Mouse (Mus musculus): ENCODE measurements around the gene Tep1. TPM values are rescaled to one million over a fixed set of nuclear protein-coding genes. Genes with fewer than 3 reads are reported as not detected.

Gene Tep1
- total and polyA plus RNA-seq, 2 experiments from 2014 or later: 2.2 to 4.9 TPM

DNA sequence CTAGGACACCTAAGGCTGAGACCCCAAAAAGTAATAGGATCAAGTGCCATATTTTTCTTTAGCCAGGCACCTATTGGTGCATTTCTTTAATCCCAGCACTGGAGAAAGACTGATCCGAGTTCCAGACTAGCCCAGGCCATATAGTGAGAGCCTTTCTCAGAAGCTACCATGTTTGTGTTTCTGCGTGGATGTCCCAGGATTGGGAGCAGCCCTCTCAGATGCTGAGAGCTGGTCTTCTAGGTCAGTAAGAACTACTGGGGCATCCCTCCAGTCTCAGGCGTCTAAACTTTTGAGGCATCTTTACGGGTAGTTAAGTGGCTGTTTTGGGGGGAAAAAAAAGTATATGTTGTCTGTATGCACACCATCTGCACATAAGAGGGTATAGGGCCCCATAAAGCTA is 74.4 kb downstream of the Tep1 start:
- no peaks in the 10 kb centered on the region for H3K9me3 ChIP-seq (ENCODE audit: low read length)
- 85% methylated on average over 4 of the region's 4 CpGs for WGBS
- H3K9ac ChIP-seq (replicated peaks; ENCODE audit: low read length, poor library complexity, severe bottlenecking): no peak overlapping the region
- no peaks in the 10 kb centered on the region for H3K27me3 ChIP-seq (ENCODE audit: insufficient read depth, low read length)
- ATAC-seq (ENCODE audit: low FRiP score) (no peak), DNase-seq (ENCODE audit: low spot score) (no peak)
- H3K36me3 ChIP-seq (ENCODE audit: insufficient read depth, low read length): no peaks in the 10 kb centered on the region
- H3K4me3 ChIP-seq (ENCODE audit: low read depth, low read length): no peak overlapping the region
- H3K4me2 ChIP-seq (ENCODE audit: low read depth, low read length, poor library complexity, severe bottlenecking): no peak overlapping the region
- no peak for TF ChIP-seq CTCF (IDR thresholded peaks at IDR 0.05)
- no peaks in the 10 kb centered on the region for H3K4me1 ChIP-seq (ENCODE audit: insufficient read depth, low read length)
- H3K27ac ChIP-seq (ENCODE audit: low read depth, low read length): no peak overlapping the region

DNA sequence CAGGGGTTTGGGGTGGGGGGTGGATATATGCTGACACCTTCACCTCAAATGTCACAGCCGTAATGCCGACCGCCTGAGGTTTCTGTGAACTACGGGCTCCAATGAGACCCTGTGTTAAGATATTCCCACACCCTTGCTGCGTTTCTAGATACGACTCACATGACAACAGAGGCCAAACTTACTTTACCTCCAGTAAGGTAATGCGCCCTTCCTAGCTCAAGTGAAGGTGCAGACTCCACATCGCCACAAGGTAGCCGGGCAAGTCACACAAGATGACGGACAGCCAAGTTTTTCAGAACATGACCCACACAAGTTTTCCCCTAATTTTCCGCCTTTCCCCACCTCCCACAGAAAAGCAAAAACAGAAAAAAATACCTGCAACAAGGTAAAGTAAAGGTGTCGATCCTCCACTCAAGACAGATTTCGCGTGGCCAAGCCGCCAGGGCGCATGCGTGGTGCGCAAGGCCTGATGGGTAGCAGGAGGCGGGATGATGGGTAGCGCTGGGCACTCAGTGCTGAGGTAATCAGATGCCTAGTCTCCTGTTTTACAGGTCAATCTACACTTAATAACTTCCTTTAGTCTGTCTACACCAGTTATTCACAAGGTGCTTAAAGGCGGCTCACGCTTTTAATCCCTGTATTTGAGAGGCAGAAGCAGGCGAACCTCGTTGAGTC is 75.0 kb downstream of the Tep1 start:
- H3K27ac ChIP-seq (ENCODE audit: low read depth, low read length): no peak overlapping the region
- no peak overlapping the region for H3K9ac ChIP-seq (replicated peaks; ENCODE audit: low read length, poor library complexity, severe bottlenecking)
- no peaks in the 10 kb centered on the region for H3K36me3 ChIP-seq (ENCODE audit: insufficient read depth, low read length)
- no peak overlapping the region for H3K4me3 ChIP-seq (ENCODE audit: low read depth, low read length)
- ATAC-seq (ENCODE audit: low FRiP score) (no peak), DNase-seq (ENCODE audit: low spot score) (no peak)
- H3K9me3 ChIP-seq (ENCODE audit: low read length): no peaks in the 10 kb centered on the region
- WGBS: 91% methylated on average over 24 of the region's 24 CpGs
- H3K4me2 ChIP-seq (ENCODE audit: low read depth, low read length, poor library complexity, severe bottlenecking): no peak overlapping the region
- no peaks in the 10 kb centered on the region for H3K4me1 ChIP-seq (ENCODE audit: insufficient read depth, low read length)
- no peak for TF ChIP-seq CTCF (IDR thresholded peaks at IDR 0.05)
- no peaks in the 10 kb centered on the region for H3K27me3 ChIP-seq (ENCODE audit: insufficient read depth, low read length)

DNA sequence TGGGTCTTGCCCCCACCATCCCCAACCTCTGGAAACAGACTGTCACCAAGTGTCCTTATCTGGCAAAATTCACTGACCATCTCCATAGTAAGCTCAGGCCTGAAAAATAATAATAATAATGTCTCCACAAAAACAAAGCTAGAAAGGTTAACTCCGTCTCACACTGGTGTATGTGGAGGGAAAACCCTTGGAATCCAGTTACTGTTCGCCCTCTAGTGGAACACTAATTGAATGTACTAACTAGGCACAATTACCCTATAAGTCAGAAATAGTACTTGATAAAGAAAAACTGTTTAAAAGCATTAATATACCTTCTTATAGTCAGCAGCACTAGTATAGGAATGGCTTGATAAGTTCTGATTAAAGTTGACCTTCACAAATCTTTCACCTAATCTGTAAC is 82.2 kb downstream of the Tep1 start:
- DNase-seq (ENCODE audit: low spot score): peak; percentile 43
- no peak for ATAC-seq (ENCODE audit: low FRiP score)
- WGBS: 11% methylated on average over 2 of the region's 2 CpGs
- peak; percentile 65 for TF ChIP-seq CTCF (IDR thresholded peaks at IDR 0.05)
- Histone ChIP-seq H3K9me3 (ENCODE audit: low read length) (no peaks in the 10 kb centered on the region), H3K36me3 (ENCODE audit: insufficient read depth, low read length) (no peaks in the 10 kb centered on the region), H3K27ac (ENCODE audit: low read depth, low read length) (no peak overlapping the region), H3K9ac (replicated peaks; ENCODE audit: low read length, poor library complexity, severe bottlenecking) (no peak overlapping the region), H3K4me1 (ENCODE audit: insufficient read depth, low read length) (peaks cover 3% of the 10 kb centered on the region; the same call in 1 of the 2 replicates), H3K4me3 (ENCODE audit: low read depth, low read length) (no peak overlapping the region), H3K4me2 (ENCODE audit: low read depth, low read length, poor library complexity, severe bottlenecking) (no peak overlapping the region), H3K27me3 (ENCODE audit: insufficient read depth, low read length) (no peaks in the 10 kb centered on the region)

DNA sequence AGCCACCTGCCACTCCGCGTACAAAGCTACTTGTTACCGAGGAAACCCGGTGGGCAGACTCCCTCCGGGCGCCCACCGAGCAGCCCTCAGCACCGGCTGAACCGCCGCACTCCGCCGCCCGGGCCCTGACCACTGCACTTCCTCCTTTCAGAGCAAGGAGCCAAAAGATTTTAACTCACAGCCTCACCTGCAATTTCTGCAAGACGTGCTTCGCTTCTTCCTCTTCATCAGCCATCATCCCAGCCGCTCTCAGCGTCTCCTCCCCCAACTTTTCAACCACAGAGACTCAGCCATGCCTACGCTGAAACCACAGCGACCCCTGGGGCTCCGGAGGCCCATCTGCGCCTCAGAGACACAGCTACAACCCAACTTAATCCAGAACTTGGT is 85.1 kb downstream of the Tep1 start, which contains the start of gene Ttc5:
Gene Ttc5, minus strand, starts transcription at position 269 of the 387 bp plus-strand sequence.
- no peaks in the 10 kb centered on the region for H3K9me3 ChIP-seq (ENCODE audit: low read length)
- peak within 1 kb of the TSS; percentile 57 for H3K4me2 ChIP-seq (ENCODE audit: low read depth, low read length, poor library complexity, severe bottlenecking)
- under 1% methylated on average over 21 of the region's 21 CpGs for WGBS
- peak; percentile 97 for TF ChIP-seq CTCF (IDR thresholded peaks at IDR 0.05)
- H3K27ac ChIP-seq (ENCODE audit: low read depth, low read length): peak within 1 kb of the TSS; percentile 79
- DNase-seq (ENCODE audit: low spot score) (peak; percentile 92), ATAC-seq (ENCODE audit: low FRiP score) (peak; percentile 94)
- no peaks in the 10 kb centered on the region for H3K27me3 ChIP-seq (ENCODE audit: insufficient read depth, low read length)
- peak within 1 kb of the TSS; percentile 79 for H3K4me3 ChIP-seq (ENCODE audit: low read depth, low read length)
- H3K36me3 ChIP-seq (ENCODE audit: insufficient read depth, low read length): peaks cover 5% of the 10 kb centered on the region
- H3K9ac ChIP-seq (replicated peaks; ENCODE audit: low read length, poor library complexity, severe bottlenecking): peak within 1 kb of the TSS; percentile 74
- H3K4me1 ChIP-seq (ENCODE audit: insufficient read depth, low read length): peaks cover 3% of the 10 kb centered on the region; the same call in 1 of the 2 replicates

DNA sequence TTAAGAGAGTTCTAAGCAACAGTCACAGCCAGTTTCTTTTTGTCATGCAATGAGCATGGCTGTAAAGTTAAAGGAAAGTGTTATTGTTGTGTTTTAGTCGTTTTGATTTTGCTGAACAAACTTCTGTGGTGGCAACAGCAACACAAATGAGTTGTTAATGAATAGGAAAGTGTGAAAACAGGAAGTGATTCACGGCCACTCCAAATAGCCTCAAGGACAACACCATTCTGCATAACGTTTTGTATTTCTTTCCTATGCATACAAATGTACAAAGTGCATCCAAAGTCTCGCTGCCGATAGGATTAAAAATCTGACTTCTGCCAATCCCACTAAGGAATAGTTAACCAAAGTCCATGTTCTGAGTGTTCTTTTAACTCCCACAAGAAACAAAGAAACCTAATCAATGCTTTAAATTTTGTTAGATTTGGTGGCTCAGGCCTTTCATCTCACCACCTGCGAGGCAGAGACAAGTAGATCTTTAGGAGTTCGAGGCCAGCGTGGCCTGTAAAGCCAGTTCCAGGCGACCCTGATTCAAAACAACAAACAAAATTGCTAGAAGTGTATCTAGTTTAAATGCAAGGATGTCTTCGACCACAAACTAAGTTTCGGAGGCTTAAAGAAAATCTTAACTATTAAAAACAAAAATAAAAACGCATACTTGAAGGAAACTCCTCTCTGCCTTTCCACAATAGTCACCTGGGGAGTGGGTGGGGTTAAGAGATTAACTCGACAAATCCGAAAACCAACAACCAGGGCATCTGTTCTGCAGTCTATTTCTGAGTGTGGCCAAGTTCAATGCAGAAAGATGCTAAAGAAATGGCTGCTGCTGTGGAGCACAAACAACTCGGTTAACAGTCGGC is 85.7 kb downstream of the Tep1 start:
- H3K9ac ChIP-seq (replicated peaks; ENCODE audit: low read length, poor library complexity, severe bottlenecking): peak overlapping the region; percentile 74
- no peaks in the 10 kb centered on the region for H3K27me3 ChIP-seq (ENCODE audit: insufficient read depth, low read length)
- H3K4me1 ChIP-seq (ENCODE audit: insufficient read depth, low read length): peaks cover 3% of the 10 kb centered on the region; the same call in 1 of the 2 replicates
- no peak for TF ChIP-seq CTCF (IDR thresholded peaks at IDR 0.05)
- peak overlapping the region; percentile 79 for H3K27ac ChIP-seq (ENCODE audit: low read depth, low read length)
- no peak for ATAC-seq (ENCODE audit: low FRiP score)
- H3K4me3 ChIP-seq (ENCODE audit: low read depth, low read length): peak overlapping the region; percentile 79
- H3K36me3 ChIP-seq (ENCODE audit: insufficient read depth, low read length): peaks cover 5% of the 10 kb centered on the region
- 24% methylated on average over 16 of the region's 16 CpGs for WGBS
- peak overlapping the region; percentile 57 for H3K4me2 ChIP-seq (ENCODE audit: low read depth, low read length, poor library complexity, severe bottlenecking)
- peak; percentile 73 for DNase-seq (ENCODE audit: low spot score)
- no peaks in the 10 kb centered on the region for H3K9me3 ChIP-seq (ENCODE audit: low read length)

DNA sequence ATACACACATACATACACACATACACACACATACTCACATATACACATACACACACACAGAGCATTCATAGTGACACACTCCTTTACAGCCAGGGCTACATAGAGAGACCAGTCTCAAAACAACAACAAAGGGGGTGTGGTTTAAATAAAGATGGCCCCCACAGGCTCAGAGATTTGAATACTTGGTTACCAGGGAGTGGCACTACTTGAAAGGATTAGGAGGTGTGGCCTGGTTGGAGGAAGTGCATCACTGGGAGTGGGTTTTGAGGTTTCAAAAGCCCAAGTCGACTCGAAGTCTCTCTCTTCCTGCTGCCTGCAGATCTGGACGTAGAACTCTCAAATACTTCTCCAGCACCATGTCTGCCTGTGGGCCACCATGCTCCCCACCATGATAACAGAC is 88.2 kb downstream of the Tep1 start:
- H3K27me3 ChIP-seq (ENCODE audit: insufficient read depth, low read length): no peaks in the 10 kb centered on the region
- DNase-seq (ENCODE audit: low spot score) (no peak), ATAC-seq (ENCODE audit: low FRiP score) (no peak)
- H3K9ac ChIP-seq (replicated peaks; ENCODE audit: low read length, poor library complexity, severe bottlenecking): no peak overlapping the region
- peaks cover 11% of the 10 kb centered on the region for H3K36me3 ChIP-seq (ENCODE audit: insufficient read depth, low read length)
- no peak overlapping the region for H3K27ac ChIP-seq (ENCODE audit: low read depth, low read length)
- H3K4me2 ChIP-seq (ENCODE audit: low read depth, low read length, poor library complexity, severe bottlenecking): no peak overlapping the region
- no peak for TF ChIP-seq CTCF (IDR thresholded peaks at IDR 0.05)
- peaks cover 3% of the 10 kb centered on the region; the same call in 1 of the 2 replicates for H3K4me1 ChIP-seq (ENCODE audit: insufficient read depth, low read length)
- 90% methylated on average over 3 of the region's 3 CpGs for WGBS
- no peak overlapping the region for H3K4me3 ChIP-seq (ENCODE audit: low read depth, low read length)
- H3K9me3 ChIP-seq (ENCODE audit: low read length): no peaks in the 10 kb centered on the region

Other genes starting within 250 kb of the Tep1 start
- not detected in 2 replicates for gene Olfr745, start 231.2 kb downstream of the Tep1 start, total RNA-seq (2014; rRNA removed)
- gene Olfr745, start 231.2 kb downstream of the Tep1 start, polyA plus RNA-seq (2015; fragmentation: Nextera tagmentation; extraction: Ambion mirVana): not detected in 2 replicates
- gene Olfr746, start 223.5 kb downstream of the Tep1 start, total RNA-seq (2014; rRNA removed): not detected in 2 replicates
- gene Olfr746, start 223.5 kb downstream of the Tep1 start, polyA plus RNA-seq (2015; fragmentation: Nextera tagmentation; extraction: Ambion mirVana): not detected in 2 replicates
- not detected in 2 replicates for gene Olfr747, start 177.4 kb downstream of the Tep1 start, total RNA-seq (2014; rRNA removed)
- gene Olfr747, start 177.4 kb downstream of the Tep1 start, polyA plus RNA-seq (2015; fragmentation: Nextera tagmentation; extraction: Ambion mirVana): not detected in 2 replicates
- not detected in 2 replicates for gene Olfr748, start 163.2 kb downstream of the Tep1 start, total RNA-seq (2014; rRNA removed)
- not detected in 2 replicates for gene Olfr748, start 163.2 kb downstream of the Tep1 start, polyA plus RNA-seq (2015; fragmentation: Nextera tagmentation; extraction: Ambion mirVana)
- not detected in 2 replicates for gene Olfr749, start 125.5 kb downstream of the Tep1 start, total RNA-seq (2014; rRNA removed)
- not detected in 2 replicates for gene Olfr749, start 125.5 kb downstream of the Tep1 start, polyA plus RNA-seq (2015; fragmentation: Nextera tagmentation; extraction: Ambion mirVana)
- gene Ttc5, start 85.0 kb downstream of the Tep1 start, total RNA-seq (2014; rRNA removed): 83.9 and 109 TPM in 2 replicates
- 93.1 and 97.8 TPM in 2 replicates for gene Ttc5, start 85.0 kb downstream of the Tep1 start, polyA plus RNA-seq (2015; fragmentation: Nextera tagmentation; extraction: Ambion mirVana)
- not detected in 2 replicates for gene Ccnb1ip1, start 62.8 kb downstream of the Tep1 start, total RNA-seq (2014; rRNA removed)
- not detected in 2 replicates for gene Ccnb1ip1, start 62.8 kb downstream of the Tep1 start, polyA plus RNA-seq (2015; fragmentation: Nextera tagmentation; extraction: Ambion mirVana)
- gene Parp2, start 62.7 kb downstream of the Tep1 start, total RNA-seq (2014; rRNA removed): 16.3 and 23.5 TPM in 2 replicates
- 30.7 and 32.7 TPM in 2 replicates for gene Parp2, start 62.7 kb downstream of the Tep1 start, polyA plus RNA-seq (2015; fragmentation: Nextera tagmentation; extraction: Ambion mirVana)
- 3.8 and 5.0 TPM in 2 replicates for gene Klhl33, start 26.9 kb upstream of the Tep1 start, total RNA-seq (2014; rRNA removed)
- 2.4 and 2.9 TPM in 2 replicates for gene Klhl33, start 26.9 kb upstream of the Tep1 start, polyA plus RNA-seq (2015; fragmentation: Nextera tagmentation; extraction: Ambion mirVana)
- gene Osgep, start 54.3 kb upstream of the Tep1 start, total RNA-seq (2014; rRNA removed): 43.7 and 83.3 TPM in 2 replicates
- 64.9 and 70.4 TPM in 2 replicates for gene Osgep, start 54.3 kb upstream of the Tep1 start, polyA plus RNA-seq (2015; fragmentation: Nextera tagmentation; extraction: Ambion mirVana)
- 79.9 and 84.1 TPM in 2 replicates for gene Apex1, start 54.4 kb upstream of the Tep1 start, total RNA-seq (2014; rRNA removed)
- 150 and 162 TPM in 2 replicates for gene Apex1, start 54.4 kb upstream of the Tep1 start, polyA plus RNA-seq (2015; fragmentation: Nextera tagmentation; extraction: Ambion mirVana)
- 65.4 and 105 TPM in 2 replicates for gene Pip4p1, start 60.3 kb upstream of the Tep1 start, total RNA-seq (2014; rRNA removed)
- 98.4 and 99.4 TPM in 2 replicates for gene Pip4p1, start 60.3 kb upstream of the Tep1 start, polyA plus RNA-seq (2015; fragmentation: Nextera tagmentation; extraction: Ambion mirVana)
- 18.8 and 35.9 TPM in 2 replicates for gene Pnp, start 60.5 kb upstream of the Tep1 start, total RNA-seq (2014; rRNA removed)
- 12.5 and 14.4 TPM in 2 replicates for gene Pnp, start 60.5 kb upstream of the Tep1 start, polyA plus RNA-seq (2015; fragmentation: Nextera tagmentation; extraction: Ambion mirVana)
- gene Gm49342, start 74.0 kb upstream of the Tep1 start, total RNA-seq (2014; rRNA removed): 0.82 and 8.3 TPM in 2 replicates
- gene Gm49342, start 74.0 kb upstream of the Tep1 start, polyA plus RNA-seq (2015; fragmentation: Nextera tagmentation; extraction: Ambion mirVana): 0.70 and 0.75 TPM in 2 replicates
- 1.1 and 1.4 TPM in 2 replicates for gene Pnp2, start 85.4 kb upstream of the Tep1 start, total RNA-seq (2014; rRNA removed)
- 1.4 and 1.8 TPM in 2 replicates for gene Pnp2, start 85.4 kb upstream of the Tep1 start, polyA plus RNA-seq (2015; fragmentation: Nextera tagmentation; extraction: Ambion mirVana)
- gene Rnase10, start 137.2 kb upstream of the Tep1 start, total RNA-seq (2014; rRNA removed): not detected in 2 replicates
- gene Rnase10, start 137.2 kb upstream of the Tep1 start, polyA plus RNA-seq (2015; fragmentation: Nextera tagmentation; extraction: Ambion mirVana): 0.13 TPM in 1 of 2 replicates, not detected in the other
- not detected in 2 replicates for gene Rnase9, start 171.3 kb upstream of the Tep1 start, total RNA-seq (2014; rRNA removed)
- gene Rnase9, start 171.3 kb upstream of the Tep1 start, polyA plus RNA-seq (2015; fragmentation: Nextera tagmentation; extraction: Ambion mirVana): not detected in 2 replicates
- gene Rnase11, start 179.6 kb upstream of the Tep1 start, total RNA-seq (2014; rRNA removed): not detected in 2 replicates
- not detected in 2 replicates for gene Rnase11, start 179.6 kb upstream of the Tep1 start, polyA plus RNA-seq (2015; fragmentation: Nextera tagmentation; extraction: Ambion mirVana)
- gene Rnase12, start 187.1 kb upstream of the Tep1 start, total RNA-seq (2014; rRNA removed): not detected in 2 replicates
- not detected in 2 replicates for gene Rnase12, start 187.1 kb upstream of the Tep1 start, polyA plus RNA-seq (2015; fragmentation: Nextera tagmentation; extraction: Ambion mirVana)
- gene Olfr750, start 203.9 kb upstream of the Tep1 start, total RNA-seq (2014; rRNA removed): 0.66 TPM in 1 of 2 replicates, not detected in the other
- gene Olfr750, start 203.9 kb upstream of the Tep1 start, polyA plus RNA-seq (2015; fragmentation: Nextera tagmentation; extraction: Ambion mirVana): 0.02 and 0.07 TPM in 2 replicates
- gene Rnase4, start 220.5 kb upstream of the Tep1 start, total RNA-seq (2014; rRNA removed): 27.2 and 29.3 TPM in 2 replicates
- gene Rnase4, start 220.5 kb upstream of the Tep1 start, polyA plus RNA-seq (2015; fragmentation: Nextera tagmentation; extraction: Ambion mirVana): 14.9 and 15.1 TPM in 2 replicates
- gene Ang, start 220.6 kb upstream of the Tep1 start, total RNA-seq (2014; rRNA removed): 2.1 and 3.2 TPM in 2 replicates
- gene Ang, start 220.6 kb upstream of the Tep1 start, polyA plus RNA-seq (2015; fragmentation: Nextera tagmentation; extraction: Ambion mirVana): 2.3 and 3.3 TPM in 2 replicates
- not detected in 2 replicates for gene Eddm3b, start 243.9 kb upstream of the Tep1 start, total RNA-seq (2014; rRNA removed)
- gene Eddm3b, start 243.9 kb upstream of the Tep1 start, polyA plus RNA-seq (2015; fragmentation: Nextera tagmentation; extraction: Ambion mirVana): 0.11 TPM in 1 of 2 replicates, not detected in the other

All from midbrain, postnatal 0 days (tissue).